Mouse (Mus musculus) 416B (cell line): ENCODE data around the gene Il6st.

ENCODE experiments used
- DNase-seq: peaks from one replicate; pipeline ENCODE4 v3.0.0; 2011; ENCODE audit warnings: low read depth

The Il6st gene

DNA sequence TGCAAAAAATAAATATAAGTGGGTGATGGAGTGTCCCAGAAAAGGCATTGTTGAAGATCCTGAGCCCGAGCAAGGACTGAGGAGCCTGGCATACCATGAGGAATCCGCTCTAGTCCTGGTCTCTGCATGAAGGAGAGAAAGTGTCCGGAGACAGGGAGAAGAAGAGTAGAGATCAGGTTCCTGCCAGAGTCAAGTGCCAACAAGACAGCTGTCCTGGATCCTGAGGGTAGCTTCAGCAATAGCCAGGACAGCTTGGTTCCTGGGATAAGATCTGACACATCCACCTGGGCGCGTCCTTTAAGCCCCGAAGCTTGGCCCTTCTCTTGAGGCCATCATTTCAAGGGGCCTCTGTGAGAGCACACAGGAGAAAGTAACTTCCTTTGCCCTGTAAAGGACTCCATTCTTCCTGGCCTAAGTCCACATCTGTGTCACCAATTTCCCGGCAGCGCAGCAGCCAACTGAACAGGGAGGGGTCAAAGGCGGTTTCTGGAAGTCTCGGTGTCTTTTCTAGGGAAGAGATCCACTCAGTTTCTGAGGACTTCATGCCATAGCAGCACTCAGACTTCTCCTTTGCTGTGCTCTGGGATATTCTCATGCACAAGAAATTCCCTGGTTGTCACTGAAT lies 59.6 kb downstream of the Il6st start:
- no peak for DNase-seq

DNA sequence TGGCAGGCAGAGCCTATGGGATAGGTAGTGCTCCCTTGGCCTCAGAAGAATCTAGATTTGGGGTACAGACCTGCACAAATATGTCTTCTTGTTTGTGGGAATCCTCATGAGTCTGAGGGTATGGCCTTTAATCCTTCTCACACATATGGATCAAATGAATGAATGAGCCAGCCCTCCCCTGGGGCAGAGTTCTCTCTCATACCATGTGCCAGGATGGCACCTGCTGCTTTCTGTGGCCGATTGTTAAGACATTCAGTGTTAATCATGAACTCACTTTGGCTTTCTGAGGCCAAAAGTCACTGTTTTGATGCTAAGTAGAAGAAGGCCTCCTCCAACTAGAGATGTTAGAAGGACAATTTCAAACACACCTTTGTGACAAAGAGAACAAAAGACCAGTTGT lies 63.3 kb downstream of the Il6st start:
- DNase-seq: no peak

DNA sequence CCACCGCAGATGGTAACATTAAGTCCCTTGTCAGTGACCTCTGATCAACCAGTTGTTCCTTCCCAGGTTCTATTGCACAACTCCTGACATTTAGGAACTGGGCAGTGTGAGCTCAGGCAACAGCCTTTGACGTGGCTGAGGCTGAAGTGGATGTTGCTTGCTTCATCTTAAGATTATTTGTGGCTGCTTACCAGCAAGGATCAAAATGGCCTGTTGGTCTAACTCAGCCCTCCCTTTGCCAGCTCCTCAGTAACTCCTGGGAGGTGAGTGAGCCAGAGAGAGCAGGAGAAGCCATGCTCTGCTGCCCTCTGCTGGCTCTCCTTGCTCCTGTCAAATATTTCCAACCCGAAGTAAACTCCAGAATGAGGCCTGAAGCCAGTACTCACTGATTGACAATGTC lies 66.0 kb downstream of the Il6st start:
- peak; percentile 67 for DNase-seq

DNA sequence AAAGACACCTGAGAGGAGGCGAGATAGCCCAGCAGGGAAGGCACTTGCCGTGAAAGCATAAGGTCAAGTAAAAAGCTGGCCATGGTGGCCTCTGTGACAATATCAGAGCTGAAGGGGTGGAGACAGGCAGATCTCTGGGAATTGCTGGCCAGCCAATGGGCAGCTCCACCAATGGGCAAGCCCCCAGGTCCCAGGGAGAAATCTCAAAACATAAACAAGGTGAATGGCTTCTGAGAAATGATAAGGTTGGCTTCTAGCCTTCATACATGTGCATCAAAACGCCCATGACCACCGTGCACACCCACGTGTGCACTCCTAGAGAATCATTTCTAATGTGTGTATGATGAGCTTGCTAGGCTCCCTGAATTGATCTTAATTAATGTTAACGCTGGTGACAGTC lies 68.4 kb downstream of the Il6st start:
- no peak for DNase-seq

DNA sequence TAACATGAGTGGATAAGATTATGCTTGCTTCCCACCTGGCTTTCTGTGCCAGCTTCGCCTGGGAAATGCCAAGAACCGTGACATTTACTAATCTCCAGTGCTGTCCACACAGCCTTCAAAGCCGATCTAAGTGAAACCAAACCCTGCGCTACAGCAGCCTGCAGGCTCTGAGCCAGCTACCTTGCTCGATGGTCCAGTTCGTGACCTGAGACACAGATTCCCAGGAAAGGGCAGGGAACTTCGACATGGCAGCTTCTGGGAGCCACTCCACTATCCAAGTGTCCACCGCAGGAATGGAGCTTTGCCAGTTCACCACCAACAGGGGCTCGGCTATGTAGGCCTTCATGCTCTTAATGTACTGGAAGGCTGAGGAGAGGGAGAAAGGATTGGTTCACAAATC lies 69.7 kb downstream of the Il6st start:
- no peak for DNase-seq

DNA sequence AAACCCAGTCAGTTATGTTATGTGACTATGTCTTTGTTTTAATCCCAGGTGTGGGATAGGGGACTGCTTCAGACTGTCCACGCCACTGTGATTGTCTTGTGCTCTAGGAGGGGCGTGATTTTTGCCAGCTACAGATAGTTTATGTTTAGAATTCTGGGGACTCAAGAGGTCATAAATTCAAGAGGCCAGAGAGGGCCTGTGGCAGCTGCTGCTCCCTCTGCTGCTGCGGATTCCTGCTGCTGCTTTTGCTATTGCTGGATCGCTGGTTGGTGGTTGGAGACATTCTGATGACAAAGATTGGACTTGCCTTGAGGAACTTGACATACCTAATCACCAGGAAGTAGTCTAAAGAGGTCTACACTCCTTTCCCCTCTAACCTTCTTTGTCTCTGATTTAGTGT lies 72.7 kb downstream of the Il6st start:
- no peak for DNase-seq

DNA sequence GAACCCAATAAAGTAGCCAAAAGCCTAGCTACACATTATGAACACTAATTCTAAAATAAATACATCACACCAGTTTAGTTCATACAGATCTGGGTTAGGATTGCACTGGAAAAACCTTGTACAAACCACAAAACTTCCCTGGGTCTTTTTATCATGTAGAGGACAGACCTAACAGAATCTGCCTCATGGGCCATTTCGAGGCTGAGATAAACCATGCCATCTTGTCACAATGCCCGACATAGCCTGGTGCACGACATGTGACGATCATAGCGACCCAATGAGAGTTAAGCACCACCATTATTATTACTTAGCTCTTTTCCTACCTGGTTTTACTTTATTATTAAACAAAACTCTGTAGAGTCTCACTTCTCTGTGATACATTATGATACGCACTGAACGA lies 73.2 kb downstream of the Il6st start:
- DNase-seq: no peak

DNA sequence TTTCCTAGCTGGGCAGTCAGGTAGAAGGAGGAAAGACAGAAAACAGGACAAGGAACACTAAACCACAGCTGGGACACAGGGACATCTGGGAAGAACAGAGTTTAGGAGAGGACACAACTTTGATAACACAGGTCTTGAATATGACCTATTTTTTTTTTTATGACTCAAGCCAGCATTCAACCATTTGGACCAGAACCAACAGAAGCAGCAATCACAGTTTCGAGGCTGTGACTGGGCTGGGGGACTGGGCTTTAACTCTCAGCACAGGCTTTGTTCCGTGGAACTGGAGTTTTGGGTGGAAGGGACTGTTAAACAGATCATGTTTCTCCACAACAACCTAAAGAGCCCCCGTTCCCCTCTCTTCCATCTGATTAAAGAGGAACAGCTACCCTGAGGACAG lies 76.7 kb downstream of the Il6st start:
- DNase-seq: no peak

DNA sequence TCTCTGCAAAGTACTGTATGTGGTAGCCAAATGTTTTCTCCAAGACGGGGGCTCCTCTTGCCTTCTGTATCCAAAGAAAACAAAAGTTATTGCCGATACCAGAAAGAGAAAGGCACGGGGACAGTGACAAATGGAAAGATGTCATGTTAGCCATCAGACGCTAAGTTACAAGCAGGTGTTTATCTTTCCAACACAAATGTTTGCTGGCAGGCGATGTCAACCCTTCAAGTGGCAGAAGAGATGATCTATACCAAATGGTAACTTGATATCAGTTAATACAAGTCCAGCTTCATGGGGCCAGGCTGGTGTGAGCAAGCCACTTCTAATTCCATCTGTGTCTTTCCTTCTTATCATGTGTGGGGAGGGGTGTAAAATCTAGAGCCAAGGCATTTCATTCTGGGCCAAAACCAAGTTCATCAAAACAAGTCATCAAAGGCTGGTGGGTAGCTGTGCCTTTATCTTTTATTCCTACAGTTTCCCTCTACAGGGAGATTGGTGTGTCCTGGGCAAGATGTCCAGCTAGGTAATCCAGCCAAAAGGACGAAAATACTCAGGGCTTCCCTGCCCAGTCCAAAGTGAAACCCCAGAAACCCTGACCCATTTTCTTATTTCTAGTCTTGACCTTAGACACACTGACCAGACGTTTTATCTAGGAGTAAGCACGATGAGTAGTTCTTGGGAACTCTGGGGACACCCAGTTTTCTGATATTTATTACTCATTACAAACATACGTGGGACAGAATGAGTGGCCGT lies 77.5 kb downstream of the Il6st start:
- DNase-seq: no peak

DNA sequence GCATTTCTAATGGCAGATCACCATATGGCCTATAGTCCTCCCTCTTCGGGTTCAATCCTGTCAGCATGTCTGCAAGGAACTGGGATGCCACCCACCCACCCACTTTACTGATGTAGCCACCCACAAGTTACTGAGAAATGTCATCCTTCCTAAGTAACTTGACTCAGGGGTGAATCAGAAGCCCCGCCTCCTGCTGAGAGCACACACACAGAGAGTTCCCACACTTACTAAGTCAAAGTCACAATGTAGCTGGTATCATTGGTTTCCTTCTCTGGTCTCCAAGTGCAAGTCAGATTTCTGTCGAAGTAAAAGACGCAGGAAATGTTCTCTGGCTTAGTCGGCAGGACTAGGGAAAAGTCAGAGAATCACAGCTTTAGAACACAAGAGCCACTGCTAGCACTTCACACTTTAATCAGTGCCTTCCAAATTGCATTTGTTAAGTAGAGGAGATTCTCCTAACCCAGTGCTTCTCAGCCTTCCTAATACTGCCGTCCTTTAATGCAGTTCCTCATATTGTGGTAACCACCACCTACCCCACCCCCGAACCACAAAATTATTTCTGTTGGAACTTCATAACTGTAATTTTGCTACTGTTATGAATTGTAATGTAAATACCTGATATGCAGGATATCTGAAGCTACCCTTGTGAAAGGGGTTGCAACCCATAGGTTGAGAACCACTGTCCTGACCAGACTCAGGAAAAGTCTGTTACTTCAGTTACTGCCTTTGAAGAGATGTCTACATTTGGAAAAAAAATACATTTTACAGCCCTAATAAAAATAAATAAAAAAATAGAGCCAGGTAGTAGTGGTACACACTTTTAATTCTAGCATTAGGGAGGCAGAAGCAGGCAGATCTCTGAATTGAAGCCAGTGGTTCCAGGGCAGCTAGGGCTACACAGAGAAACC lies 88.0 kb downstream of the Il6st start:
- DNase-seq: no peak

DNA sequence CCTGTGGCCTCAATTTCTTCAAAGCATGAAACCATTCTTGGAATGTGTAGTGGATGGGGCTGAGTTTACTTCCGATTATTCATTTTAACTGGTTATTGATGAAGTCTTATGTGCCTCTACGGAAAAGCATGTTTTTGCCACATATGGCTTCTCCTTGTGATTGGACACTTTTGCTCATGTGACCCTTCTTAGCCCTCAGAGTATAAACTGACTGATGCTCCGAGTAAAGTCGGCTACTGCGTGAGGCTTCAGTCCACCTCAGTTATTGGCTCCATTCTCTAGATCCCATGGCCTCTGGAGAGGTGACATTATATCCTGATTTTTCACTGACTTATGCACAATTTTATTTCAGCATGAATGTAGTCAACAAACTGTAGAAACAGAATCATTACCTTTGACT lies 89.4 kb downstream of the Il6st start:
- DNase-seq: no peak

DNA sequence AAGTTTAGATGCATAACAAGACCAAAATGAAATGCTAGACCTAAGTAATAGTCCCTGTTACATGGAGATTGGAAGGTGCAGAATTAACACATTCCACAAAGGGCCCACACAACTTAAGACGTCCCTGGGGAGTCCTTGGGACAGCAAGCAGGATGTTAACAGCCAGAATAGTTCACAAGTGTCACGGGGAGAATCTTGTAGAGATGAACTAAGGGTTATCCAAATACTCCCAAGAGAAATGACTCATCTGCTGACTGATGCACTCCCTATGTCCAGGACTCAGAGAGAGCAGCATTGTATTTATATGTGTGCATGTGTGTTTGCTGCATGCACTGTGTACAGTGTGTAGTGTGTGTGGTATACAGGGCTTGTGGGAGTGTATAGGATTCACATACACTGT lies 92.6 kb downstream of the Il6st start:
- DNase-seq: no peak
